Mouse (Mus musculus) bone marrow macrophage, adult 2 months (primary cell): ENCODE measurements around the gene Ppih.

Source experiments
- CTCF ChIP-seq: IDR thresholded peaks from 2 replicates; pipeline ENCODE4 v1.5.1; 2012; ENCODE audit warnings: low read depth, mild to moderate bottlenecking, low read length, moderate library complexity
- POLR2A ChIP-seq: IDR thresholded peaks from 2 replicates; pipeline ENCODE4 v1.6.1; 2012; ENCODE audit warnings: mild to moderate bottlenecking, low read depth, low read length, borderline replicate concordance

- no peak for TF ChIP-seq CTCF
- TF ChIP-seq POLR2A, result no peak
Observed at GRCm38 (mm10) chr4:119320896-119321550, 677 bp upstream of the Ppih start.
